Mouse (Mus musculus) left cerebral cortex, postnatal 4 days (tissue): Measurements from ENCODE around the gene Lpp. TPM values are rescaled to one million over a fixed set of nuclear protein-coding genes. Genes with fewer than 3 reads are reported as not detected.

Experiments
- DNase-seq: peaks from one replicate; pipeline ENCODE4 v3.0.0-alpha.2; 2022
- intact Hi-C: fragments of 180-260 bp; cut with DNase I; formaldehyde crosslinking; loops from one replicate; pipeline ENCODE4 v1.15.1; 2025
- total RNA-seq, 2 experiments: library from RNA; stranded (reverse); gene quantifications; 2 replicates each; pipeline ENCODE4 v1.2.3; 2021

Lpp gene
- total RNA-seq, 2 experiments from 2014 or later = 11.5 to 13.0 TPM

GRCm38 (mm10) chr16:24434026-24434425 is 40.7 kb downstream of the Lpp start:
- DNase-seq = no peak
- intact Hi-C loops = no loop called here

- intact Hi-C loops = no loop called here
- no peak for DNase-seq
These were observed 41.3 kb downstream of the Lpp start for GRCm38 (mm10) chr16:24434531-24435114.

GRCm38 (mm10) chr16:24435115-24435553 is 41.8 kb downstream of the Lpp start:
- intact Hi-C loops = no loop called here
- DNase-seq = no peak

GRCm38 (mm10) chr16:24438438-24438837 is 45.1 kb downstream of the Lpp start:
- intact Hi-C loops = no loop called here
- no peak for DNase-seq

GRCm38 (mm10) chr16:24441338-24441737 is 48.0 kb downstream of the Lpp start:
- intact Hi-C loops = no loop called here
- DNase-seq = no peak

GRCm38 (mm10) chr16:24442500-24443122 is 49.3 kb downstream of the Lpp start:
- intact Hi-C loops = no loop called here
- DNase-seq = no peak

GRCm38 (mm10) chr16:24443123-24443515 is 49.8 kb downstream of the Lpp start:
- intact Hi-C loops = no loop called here
- no peak for DNase-seq

GRCm38 (mm10) chr16:24443555-24443954 is 50.2 kb downstream of the Lpp start:
- DNase-seq = no peak
- intact Hi-C loops = no loop called here

GRCm38 (mm10) chr16:24444818-24445217 is 51.5 kb downstream of the Lpp start:
- DNase-seq = no peak
- intact Hi-C loops = no loop called here

- DNase-seq = no peak
- intact Hi-C loops = no loop called here
These were observed 52.2 kb downstream of the Lpp start for GRCm38 (mm10) chr16:24445473-24445872.

GRCm38 (mm10) chr16:24446449-24446848 is 53.1 kb downstream of the Lpp start:
- intact Hi-C loops = no loop called here
- DNase-seq = no peak

GRCm38 (mm10) chr16:24447666-24448492 is 54.6 kb downstream of the Lpp start:
- intact Hi-C loops = no loop called here
- DNase-seq = no peak

GRCm38 (mm10) chr16:24448493-24448845 is 55.2 kb downstream of the Lpp start:
- intact Hi-C loops = no loop called here
- DNase-seq = no peak

- DNase-seq = peak; percentile 30
- intact Hi-C loops = no loop called here
These were observed 56.5 kb downstream of the Lpp start for GRCm38 (mm10) chr16:24449806-24450205.

GRCm38 (mm10) chr16:24450256-24450655 is 56.9 kb downstream of the Lpp start:
- intact Hi-C loops = no loop called here
- DNase-seq = no peak

GRCm38 (mm10) chr16:24451123-24451522 is 57.8 kb downstream of the Lpp start:
- intact Hi-C loops = no loop called here

GRCm38 (mm10) chr16:24453536-24453935 is 60.2 kb downstream of the Lpp start:
- DNase-seq = no peak
- intact Hi-C loops = no loop called here

More at GRCm38 (mm10) chr16:24451123-24451522, 57.8 kb downstream of the Lpp start:
- no peak for DNase-seq

- intact Hi-C loops = no loop called here
- DNase-seq = no peak
These were observed 61.2 kb downstream of the Lpp start for GRCm38 (mm10) chr16:24454493-24454892.

- intact Hi-C loops = no loop called here
- DNase-seq = no peak
These were observed 62.1 kb downstream of the Lpp start for GRCm38 (mm10) chr16:24455361-24455855.

GRCm38 (mm10) chr16:24463842-24464241 is 70.5 kb downstream of the Lpp start:
- intact Hi-C loops = no loop called here
- no peak for DNase-seq

- DNase-seq = no peak
- intact Hi-C loops = no loop called here
These were observed 71.1 kb downstream of the Lpp start for GRCm38 (mm10) chr16:24464436-24464835.

GRCm38 (mm10) chr16:24465633-24466032 is 72.3 kb downstream of the Lpp start:
- DNase-seq = no peak
- intact Hi-C loops = no loop called here
